Mouse (Mus musculus): ENCODE measurements around the gene Frmd4a.

GRCm38 (mm10) chr2:4380926-4381325, 363.4 kb downstream of the Frmd4a start:
- no peak for TF ChIP-seq CTCF (IDR thresholded peaks at IDR 0.05; ENCODE audit: low read depth)
- no peak for TF ChIP-seq EP300 (IDR thresholded peaks at IDR 0.05; ENCODE audit: low read depth)

All from heart, postnatal 0 days (tissue).